In the genomic region with DNA sequence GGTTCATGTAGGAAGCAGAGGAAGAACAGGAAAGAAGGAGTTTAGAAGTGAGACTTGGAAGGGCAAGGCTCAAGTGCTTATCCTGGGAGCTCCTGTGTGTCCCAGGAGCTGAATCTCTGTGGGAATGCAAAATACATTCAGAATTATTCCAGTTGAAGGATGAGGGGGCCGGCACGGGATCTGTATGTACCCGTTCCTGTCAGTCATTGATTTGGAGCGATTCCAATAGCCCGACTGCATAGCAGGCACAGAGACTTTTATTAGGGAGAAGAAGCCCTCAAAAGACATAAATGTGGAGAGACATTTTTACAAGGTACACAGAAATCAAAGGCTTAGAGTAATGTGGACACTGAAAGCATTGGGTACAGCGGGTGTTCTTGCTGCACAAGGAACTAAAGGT, we compare ENCODE assay signal across 17 mouse cellular contexts.
A peak's percentile ranks its signal among the peaks of the same experiment; 100 is the strongest.
DNase-seq lines count a peak whose midpoint lies in the region; ATAC-seq and TF ChIP-seq lines count a peak whose summit lies in the region.
"Had no signal": no experiment of that assay in that cellular context is flagged by ENCODE, and none has a peak within 500 bp of the region (broad histone marks: within the 10 kb centered on the region; RNA-seq: fewer than 3 reads in every experiment).

No protein-coding gene starts in this region.

- WGBS in forebrain, embryonic 16.5 days: 44% methylated on average over 6 of the region's 6 CpGs
- 82% methylated on average over 6 of the region's 6 CpGs for WGBS in forebrain, embryonic 12.5 days

- no peak for TF ChIP-seq POLR2A in brain, embryonic 14.5 days (IDR thresholded peaks at IDR 0.05; ENCODE audit: borderline replicate concordance, extremely low read depth, insufficient read depth, insufficient read length, poor library complexity, severe bottlenecking)

- H3K36me3 ChIP-seq in forebrain, embryonic 16.5 days (ENCODE audit: control insufficient read depth, insufficient read depth): no peaks in the 10 kb centered on the region
- no peaks in the 10 kb centered on the region for H3K36me3 ChIP-seq in forebrain, embryonic 12.5 days (replicated peaks)
- H3K36me3 ChIP-seq: embryonic facial prominence, embryonic 13.5 days; heart, embryonic 13.5 days had no signal

- no peaks in the 10 kb centered on the region for H3K9me3 ChIP-seq in forebrain, embryonic 16.5 days (ENCODE audit: control insufficient read depth, low read length)
- H3K9me3 ChIP-seq in forebrain, embryonic 12.5 days: no peaks in the 10 kb centered on the region
- H3K9me3 ChIP-seq: embryonic facial prominence, embryonic 13.5 days; heart, embryonic 13.5 days had no signal

- no peaks in the 10 kb centered on the region for H3K27me3 ChIP-seq in forebrain, embryonic 16.5 days (replicated peaks; ENCODE audit: control insufficient read depth, insufficient read depth, low read length)
- no peaks in the 10 kb centered on the region for H3K27me3 ChIP-seq in forebrain, embryonic 12.5 days
- H3K27me3 ChIP-seq: embryonic facial prominence, embryonic 13.5 days; heart, embryonic 13.5 days had no signal

- no peak overlapping the region for H3K4me3 ChIP-seq in forebrain, embryonic 16.5 days (replicated peaks; ENCODE audit: low read length)
- H3K4me3 ChIP-seq in forebrain, embryonic 12.5 days (replicated peaks): no peak overlapping the region
- H3K4me3 ChIP-seq: embryonic facial prominence, embryonic 13.5 days; heart, embryonic 13.5 days had no signal

- H3K27ac ChIP-seq in forebrain, embryonic 16.5 days (ENCODE audit: low read length): no peak overlapping the region
- no peak overlapping the region for H3K27ac ChIP-seq in forebrain, embryonic 12.5 days
- H3K27ac ChIP-seq: embryonic facial prominence, embryonic 13.5 days; heart, embryonic 13.5 days had no signal

- TF ChIP-seq CTCF in brain, embryonic 14.5 days (IDR thresholded peaks at IDR 0.05; ENCODE audit: borderline replicate concordance, extremely low read depth, insufficient read depth, insufficient read length): no peak

- peaks cover 4% of the 10 kb centered on the region for H3K4me1 ChIP-seq in forebrain, embryonic 16.5 days (replicated peaks; ENCODE audit: control insufficient read depth, insufficient read depth, low read length)
- H3K4me1 ChIP-seq in forebrain, embryonic 12.5 days: no peaks in the 10 kb centered on the region
- H3K4me1 ChIP-seq: embryonic facial prominence, embryonic 13.5 days; heart, embryonic 13.5 days had no signal

- DNase-seq in layer of hippocampus, postnatal 36 days: peak; percentile 23 to 24
- DNase-seq in layer of hippocampus, adult 9-10 months (ENCODE audit: low spot score): no peak
- peak; percentile 61 for DNase-seq in brain, adult 2 months (ENCODE audit: low read depth, low spot score)
- DNase-seq in brain, embryonic 14.5 days (ENCODE audit: low read depth): peak; percentile 63
- DNase-seq: adrenal gland, adult 2 months; adrenal gland, postnatal 36 days; cerebellum, adult 11-12 months; cerebellum, adult 9-10 months; cerebellum, postnatal 25 days; gastrocnemius, postnatal 36 days; heart, adult 11 months; heart, postnatal 36 days had no signal

- no peak overlapping the region for H3K9ac ChIP-seq in forebrain, embryonic 16.5 days (replicated peaks; ENCODE audit: low read depth, low read length)
- H3K9ac ChIP-seq in forebrain, embryonic 12.5 days: no peak overlapping the region
- H3K9ac ChIP-seq: embryonic facial prominence, embryonic 13.5 days; heart, embryonic 13.5 days had no signal

- H3K4me2 ChIP-seq in forebrain, embryonic 16.5 days (ENCODE audit: low read length): no peak overlapping the region
- no peak overlapping the region for H3K4me2 ChIP-seq in forebrain, embryonic 12.5 days
- H3K4me2 ChIP-seq: embryonic facial prominence, embryonic 13.5 days; heart, embryonic 13.5 days had no signal

- ATAC-seq in forebrain, embryonic 16.5 days: peak; percentile 43; the same call in 1 of the 2 replicates
- ATAC-seq in forebrain, embryonic 12.5 days (ENCODE audit: low FRiP score): no peak
- ATAC-seq: hindbrain, embryonic 16.5 days had no signal
